Mouse (Mus musculus) liver, embryonic 13.5 days (tissue): ENCODE measurements around the gene Bmpr1b. TPM values are rescaled to one million over a fixed set of nuclear protein-coding genes. Genes with fewer than 3 reads are reported as not detected.

Experiments
- ATAC-seq: fragments of 200-750 bp; cut with Nextera tagmentation; 2 replicates; pipeline ENCODE4 v1.8.0; 2017; ENCODE audit warnings: low read depth, mild to moderate bottlenecking, moderate number of reproducible peaks, moderate library complexity
- DNase-seq: peaks from one replicate; pipeline ENCODE4 v3.0.0; 2022
- H3K27ac ChIP-seq: fragments of 300-500 bp; sonication (generic); 2 replicates; pipeline ENCODE4 v1.5.1; 2015; ENCODE audit warnings: moderate library complexity, mild to moderate bottlenecking, inconsistent platforms
- H3K27me3 ChIP-seq: fragments of 300-500 bp; sonication (generic); 2 replicates; pipeline ENCODE4 v1.6.1; 2015; ENCODE audit warnings: mild to moderate bottlenecking, inconsistent platforms
- H3K36me3 ChIP-seq: fragments of 300-500 bp; sonication (generic); 2 replicates; pipeline ENCODE4 v1.6.1; 2015; ENCODE audit warnings: mild to moderate bottlenecking, inconsistent platforms
- H3K4me1 ChIP-seq: fragments of 300-500 bp; sonication (generic); replicated peaks from 2 replicates; pipeline ENCODE4 v1.6.1; 2015; ENCODE audit warnings: inconsistent platforms
- H3K4me2 ChIP-seq: fragments of 300-500 bp; sonication (generic); 2 replicates; pipeline ENCODE4 v1.6.1; 2015; ENCODE audit warnings: inconsistent platforms, mild to moderate bottlenecking, moderate library complexity
- H3K4me3 ChIP-seq: fragments of 300-500 bp; sonication (generic); replicated peaks from 2 replicates; pipeline ENCODE4 v1.5.1; 2015; ENCODE audit warnings: mild to moderate bottlenecking, inconsistent platforms
- H3K9ac ChIP-seq: fragments of 300-500 bp; sonication (generic); 2 replicates; pipeline ENCODE4 v1.6.1; 2015; ENCODE audit warnings: mild to moderate bottlenecking, inconsistent platforms
- H3K9me3 ChIP-seq: fragments of 300-500 bp; sonication (generic); replicated peaks from 2 replicates; pipeline ENCODE4 v1.6.1; 2016; ENCODE audit warnings: inconsistent platforms
- WGBS: fragments of 180-500 bp; shearing (Covaris S2); methylation state at CpG from one replicate; pipeline ENCODE4 v1.1.7; 2015; ENCODE audit not compliant: insufficient replicate concordance; 5-methylcytosine and 5-hydroxymethylcytosine counted together
- polyA plus RNA-seq: library from polyadenylated mRNA; unstranded; fragments of >200 nt; fragmentation: Nextera tagmentation; extraction: Ambion mirVana; gene quantifications from 2 replicates; pipeline ENCODE4 v1.2.1, GENCODE M21; 2015

Gene Bmpr1b
- polyA plus RNA-seq, 1 experiment from 2014 or later, result 0.18 TPM

DNA sequence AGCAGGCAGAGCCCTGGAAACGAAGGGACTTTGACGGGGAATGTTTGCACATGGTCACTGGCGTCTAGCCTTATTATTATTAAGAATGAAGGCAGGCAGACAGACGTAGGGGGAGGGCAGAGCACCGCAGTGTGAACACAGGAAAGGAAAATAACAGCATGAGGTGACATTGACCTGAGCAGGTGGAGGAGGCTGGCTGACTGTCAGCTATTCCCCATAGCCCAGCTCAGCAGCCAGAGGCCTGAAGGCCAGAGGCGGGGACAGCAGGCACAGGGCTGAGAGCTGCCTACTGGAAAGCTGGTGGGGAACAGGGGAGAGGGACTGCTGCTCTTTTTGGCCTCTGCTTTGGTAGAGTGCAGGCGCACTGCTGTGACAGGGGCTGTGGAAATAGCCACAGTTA, 358.3 kb downstream of the Bmpr1b start:
- DNase-seq, result no peak
- Histone ChIP-seq H3K4me2 (no peak overlapping the region), H3K27me3 (no peaks in the 10 kb centered on the region), H3K4me1 (no peaks in the 10 kb centered on the region), H3K9me3 (no peaks in the 10 kb centered on the region), H3K4me3 (no peak overlapping the region), H3K27ac (no peak overlapping the region), H3K36me3 (no peaks in the 10 kb centered on the region), H3K9ac (no peak overlapping the region)
- no peak for ATAC-seq
- 54% methylated on average over 7 of the region's 7 CpGs for WGBS

GRCm38 (mm10) chr3:141809581-141809980, 359.6 kb downstream of the Bmpr1b start:
- Histone ChIP-seq H3K36me3 (no peaks in the 10 kb centered on the region), H3K27ac (no peak overlapping the region), H3K4me2 (no peak overlapping the region), H3K9ac (no peak overlapping the region), H3K27me3 (no peaks in the 10 kb centered on the region), H3K4me3 (no peak overlapping the region), H3K9me3 (no peaks in the 10 kb centered on the region), H3K4me1 (no peaks in the 10 kb centered on the region)
- no peak for ATAC-seq
- no peak for DNase-seq
- WGBS, result 61% methylated on average over 3 of the region's 3 CpGs

- DNase-seq (no peak), ATAC-seq (no peak)
- no peak overlapping the region for H3K4me2 ChIP-seq
- no peaks in the 10 kb centered on the region for H3K4me1 ChIP-seq
- H3K4me3 ChIP-seq, result no peak overlapping the region
- no peak overlapping the region for H3K9ac ChIP-seq
- no peaks in the 10 kb centered on the region for H3K9me3 ChIP-seq
- WGBS, result 65% methylated on average over 5 of the region's 5 CpGs
- no peaks in the 10 kb centered on the region for H3K36me3 ChIP-seq
- no peaks in the 10 kb centered on the region for H3K27me3 ChIP-seq
- no peak overlapping the region for H3K27ac ChIP-seq
Observed at GRCm38 (mm10) chr3:141804133-141804532, 365.1 kb downstream of the Bmpr1b start.

DNA sequence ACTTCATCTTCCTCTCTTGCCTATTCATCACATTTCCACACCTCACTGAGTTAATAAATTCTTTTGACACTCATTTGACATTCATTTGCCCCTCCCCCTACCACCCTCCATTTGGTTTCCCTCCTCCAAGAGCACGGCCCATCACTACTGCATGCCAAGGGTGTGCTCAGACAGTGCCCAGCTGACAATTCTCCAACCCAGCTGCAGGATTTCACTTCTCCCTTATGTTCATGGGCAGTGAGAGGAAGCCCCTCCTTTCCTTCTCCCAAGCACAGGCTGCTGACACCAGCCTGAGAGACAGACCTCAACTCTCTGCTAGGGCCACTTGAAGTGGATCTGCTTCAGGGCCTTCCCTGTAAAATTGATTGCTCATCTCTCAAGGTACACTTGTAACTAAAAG, 371.4 kb downstream of the Bmpr1b start:
- Histone ChIP-seq H3K4me1 (no peaks in the 10 kb centered on the region), H3K4me2 (no peak overlapping the region), H3K9me3 (no peaks in the 10 kb centered on the region), H3K27ac (no peak overlapping the region), H3K9ac (no peak overlapping the region), H3K36me3 (no peaks in the 10 kb centered on the region), H3K27me3 (no peaks in the 10 kb centered on the region), H3K4me3 (no peak overlapping the region)
- no peak for DNase-seq
- WGBS, result 54% methylated on average over 1 of the region's 1 CpGs
- ATAC-seq, result no peak

GRCm38 (mm10) chr3:141797372-141797771, 371.9 kb downstream of the Bmpr1b start:
- ATAC-seq (no peak), DNase-seq (no peak)
- Histone ChIP-seq H3K36me3 (no peaks in the 10 kb centered on the region), H3K9ac (no peak overlapping the region), H3K4me1 (no peaks in the 10 kb centered on the region), H3K27me3 (no peaks in the 10 kb centered on the region), H3K4me2 (no peak overlapping the region), H3K27ac (no peak overlapping the region), H3K4me3 (no peak overlapping the region), H3K9me3 (no peaks in the 10 kb centered on the region)

DNA sequence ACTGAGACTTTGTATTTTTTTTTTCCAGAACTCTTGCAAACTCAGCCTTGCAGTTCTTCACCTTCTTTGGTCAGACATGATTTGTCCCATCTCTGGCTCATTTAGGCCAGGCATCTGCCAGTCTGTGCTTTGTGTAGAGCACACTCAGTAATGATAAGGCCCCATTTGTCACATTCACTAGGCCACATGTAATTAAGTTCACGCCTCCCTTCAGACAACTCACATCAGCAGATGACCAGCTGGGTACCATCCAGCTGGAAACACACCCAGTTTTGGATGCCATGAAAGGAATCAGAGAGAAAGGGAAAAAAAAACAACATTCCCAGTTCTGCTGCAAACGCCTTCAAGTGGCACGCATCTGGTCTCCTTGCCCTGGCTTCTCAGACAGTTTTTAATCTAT, 374.9 kb downstream of the Bmpr1b start:
- no peak overlapping the region for H3K27ac ChIP-seq
- H3K9me3 ChIP-seq, result no peaks in the 10 kb centered on the region
- DNase-seq (no peak), ATAC-seq (no peak)
- 75% methylated on average over 3 of the region's 3 CpGs for WGBS
- H3K4me1 ChIP-seq, result no peaks in the 10 kb centered on the region
- H3K27me3 ChIP-seq, result no peaks in the 10 kb centered on the region
- H3K9ac ChIP-seq, result no peak overlapping the region
- no peak overlapping the region for H3K4me2 ChIP-seq
- no peak overlapping the region for H3K4me3 ChIP-seq
- H3K36me3 ChIP-seq, result no peaks in the 10 kb centered on the region

- H3K9ac ChIP-seq, result no peak overlapping the region
- no peaks in the 10 kb centered on the region for H3K9me3 ChIP-seq
- H3K4me1 ChIP-seq, result no peaks in the 10 kb centered on the region
- 62% methylated on average over 2 of the region's 2 CpGs for WGBS
- H3K27me3 ChIP-seq, result no peaks in the 10 kb centered on the region
- H3K27ac ChIP-seq, result no peak overlapping the region
- H3K4me2 ChIP-seq, result no peak overlapping the region
- ATAC-seq (no peak), DNase-seq (no peak)
- H3K36me3 ChIP-seq, result no peaks in the 10 kb centered on the region
- H3K4me3 ChIP-seq, result no peak overlapping the region
Observed at GRCm38 (mm10) chr3:141793755-141794154, 375.5 kb downstream of the Bmpr1b start.

DNA sequence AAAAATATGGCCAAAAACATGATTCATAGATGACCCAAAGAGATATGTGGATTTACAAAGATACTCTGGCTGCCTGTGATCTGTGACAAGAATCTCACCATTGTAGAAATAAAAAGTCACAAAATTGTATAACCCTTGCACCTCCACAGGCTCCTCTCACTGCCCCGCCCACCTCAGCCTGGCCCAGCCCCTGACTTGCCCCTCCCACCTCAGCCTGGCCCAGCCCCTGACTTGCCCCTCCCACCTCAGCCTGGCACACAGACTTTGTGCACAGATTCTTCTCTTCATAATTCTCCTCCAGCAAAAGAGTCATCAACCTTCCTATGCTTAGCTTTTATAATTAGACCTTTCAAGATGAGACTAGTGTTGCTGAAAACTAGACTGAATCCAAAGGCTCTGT, 377.1 kb downstream of the Bmpr1b start:
- no peak overlapping the region for H3K27ac ChIP-seq
- H3K9ac ChIP-seq, result no peak overlapping the region
- ATAC-seq, result no peak
- no peak for DNase-seq
- no peaks in the 10 kb centered on the region for H3K36me3 ChIP-seq
- no peaks in the 10 kb centered on the region for H3K27me3 ChIP-seq
- no peak overlapping the region for H3K4me3 ChIP-seq
- no peaks in the 10 kb centered on the region for H3K9me3 ChIP-seq
- no peak overlapping the region for H3K4me2 ChIP-seq
- no peaks in the 10 kb centered on the region for H3K4me1 ChIP-seq
- WGBS, result 50% methylated on average over 1 of the region's 1 CpGs

DNA sequence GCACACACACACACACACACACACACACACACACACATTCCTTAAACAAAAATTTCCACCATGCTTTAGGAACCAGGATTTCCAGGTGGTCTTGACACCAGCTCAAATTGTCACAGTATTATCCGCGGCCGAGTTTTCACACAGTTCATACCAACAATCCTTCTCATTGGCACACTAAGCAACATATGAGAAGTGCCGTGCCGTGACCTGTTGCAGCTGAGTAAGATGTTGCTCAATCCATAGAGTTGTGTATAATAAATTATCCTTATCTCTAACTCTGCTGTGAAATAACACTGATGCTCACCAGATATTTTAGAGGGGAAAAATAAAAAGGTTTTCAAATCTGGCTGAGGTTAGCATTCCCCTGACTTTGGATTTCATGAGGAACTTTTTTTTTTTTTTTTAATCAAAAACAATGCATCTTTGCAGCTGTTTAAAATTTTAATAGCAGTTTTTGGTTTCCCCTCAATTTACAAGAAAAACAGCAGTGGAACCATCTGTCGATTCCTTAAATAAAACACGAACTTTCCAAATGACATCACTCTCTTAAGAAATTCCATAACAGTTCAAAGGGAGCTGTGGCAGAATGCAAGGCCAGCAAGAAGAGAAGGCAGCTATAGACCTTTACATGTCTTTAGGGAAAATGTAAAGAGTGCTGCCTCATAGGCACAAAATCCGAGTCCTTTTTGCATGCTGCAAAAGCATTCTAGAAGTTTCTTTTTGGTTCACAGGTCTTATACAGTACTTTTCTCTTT, 378.0 kb downstream of the Bmpr1b start:
- ATAC-seq (no peak), DNase-seq (no peak)
- Histone ChIP-seq H3K9me3 (no peaks in the 10 kb centered on the region), H3K4me2 (no peak overlapping the region), H3K4me1 (no peaks in the 10 kb centered on the region), H3K27ac (no peak overlapping the region), H3K4me3 (no peak overlapping the region), H3K36me3 (no peaks in the 10 kb centered on the region), H3K9ac (no peak overlapping the region), H3K27me3 (no peaks in the 10 kb centered on the region)
- 74% methylated on average over 8 of the region's 8 CpGs for WGBS

Other genes with a start within 250 kb of the Bmpr1b start
- gene Pdlim5, start 226.3 kb upstream of the Bmpr1b start, polyA plus RNA-seq, result 11.0 and 12.4 TPM in 2 replicates